Mouse (Mus musculus): ENCODE results near the gene Spag6. TPM values are rescaled to one million over a fixed set of nuclear protein-coding genes. Genes with fewer than 3 reads are reported as not detected.

Gene Spag6
- total and polyA plus RNA-seq, 2 experiments from 2014 or later, result not detected

GRCm38 (mm10) chr2:18710356-18710755 is 16.5 kb downstream of the Spag6 start:
- Histone ChIP-seq H3K9me3 (ENCODE audit: low read length) (no peaks in the 10 kb centered on the region), H3K4me3 (ENCODE audit: low read depth, low read length) (no peak overlapping the region), H3K9ac (replicated peaks; ENCODE audit: low read length, poor library complexity, severe bottlenecking) (no peak overlapping the region), H3K4me1 (ENCODE audit: insufficient read depth, low read length) (no peaks in the 10 kb centered on the region), H3K27ac (ENCODE audit: low read depth, low read length) (no peak overlapping the region), H3K27me3 (ENCODE audit: insufficient read depth, low read length) (no peaks in the 10 kb centered on the region), H3K4me2 (ENCODE audit: low read depth, low read length, poor library complexity, severe bottlenecking) (no peak overlapping the region), H3K36me3 (ENCODE audit: insufficient read depth, low read length) (no peaks in the 10 kb centered on the region)
- ATAC-seq (ENCODE audit: low FRiP score), result no peak
- WGBS, result 71% methylated on average over 3 of the region's 3 CpGs
- no peak for TF ChIP-seq CTCF (IDR thresholded peaks at IDR 0.05)
- DNase-seq (ENCODE audit: low spot score), result no peak

GRCm38 (mm10) chr2:18713071-18713470 is 19.2 kb downstream of the Spag6 start:
- Histone ChIP-seq H3K9ac (replicated peaks; ENCODE audit: low read length, poor library complexity, severe bottlenecking) (no peak overlapping the region), H3K27ac (ENCODE audit: low read depth, low read length) (no peak overlapping the region), H3K4me1 (ENCODE audit: insufficient read depth, low read length) (no peaks in the 10 kb centered on the region), H3K4me3 (ENCODE audit: low read depth, low read length) (no peak overlapping the region), H3K36me3 (ENCODE audit: insufficient read depth, low read length) (no peaks in the 10 kb centered on the region), H3K27me3 (ENCODE audit: insufficient read depth, low read length) (no peaks in the 10 kb centered on the region), H3K4me2 (ENCODE audit: low read depth, low read length, poor library complexity, severe bottlenecking) (no peak overlapping the region), H3K9me3 (ENCODE audit: low read length) (no peaks in the 10 kb centered on the region)
- no peak for DNase-seq (ENCODE audit: low spot score)
- no peak for ATAC-seq (ENCODE audit: low FRiP score)
- TF ChIP-seq CTCF (IDR thresholded peaks at IDR 0.05), result no peak
- 66% methylated on average over 2 of the region's 2 CpGs for WGBS

- WGBS, result 87% methylated on average over 3 of the region's 3 CpGs
- Histone ChIP-seq H3K27ac (ENCODE audit: low read depth, low read length) (no peak overlapping the region), H3K4me3 (ENCODE audit: low read depth, low read length) (no peak overlapping the region), H3K4me2 (ENCODE audit: low read depth, low read length, poor library complexity, severe bottlenecking) (no peak overlapping the region), H3K4me1 (ENCODE audit: insufficient read depth, low read length) (no peaks in the 10 kb centered on the region), H3K27me3 (ENCODE audit: insufficient read depth, low read length) (no peaks in the 10 kb centered on the region), H3K9ac (replicated peaks; ENCODE audit: low read length, poor library complexity, severe bottlenecking) (no peak overlapping the region), H3K9me3 (ENCODE audit: low read length) (no peaks in the 10 kb centered on the region), H3K36me3 (ENCODE audit: insufficient read depth, low read length) (no peaks in the 10 kb centered on the region)
- ATAC-seq (ENCODE audit: low FRiP score) (no peak), DNase-seq (ENCODE audit: low spot score) (no peak)
- TF ChIP-seq CTCF (IDR thresholded peaks at IDR 0.05), result no peak
Measured at GRCm38 (mm10) chr2:18714337-18714736, 20.5 kb downstream of the Spag6 start.

- Histone ChIP-seq H3K9ac (replicated peaks; ENCODE audit: low read length, poor library complexity, severe bottlenecking) (no peak overlapping the region), H3K4me3 (ENCODE audit: low read depth, low read length) (no peak overlapping the region), H3K4me1 (ENCODE audit: insufficient read depth, low read length) (no peaks in the 10 kb centered on the region), H3K27ac (ENCODE audit: low read depth, low read length) (no peak overlapping the region), H3K27me3 (ENCODE audit: insufficient read depth, low read length) (no peaks in the 10 kb centered on the region), H3K9me3 (ENCODE audit: low read length) (no peaks in the 10 kb centered on the region), H3K36me3 (ENCODE audit: insufficient read depth, low read length) (no peaks in the 10 kb centered on the region), H3K4me2 (ENCODE audit: low read depth, low read length, poor library complexity, severe bottlenecking) (no peak overlapping the region)
- no peak for TF ChIP-seq CTCF (IDR thresholded peaks at IDR 0.05)
- ATAC-seq (ENCODE audit: low FRiP score) (no peak), DNase-seq (ENCODE audit: low spot score) (no peak)
- 88% methylated on average over 4 of the region's 4 CpGs for WGBS
Measured at GRCm38 (mm10) chr2:18718521-18718920, 24.7 kb downstream of the Spag6 start.

GRCm38 (mm10) chr2:18722208-18722830 is 28.5 kb downstream of the Spag6 start:
- TF ChIP-seq CTCF (IDR thresholded peaks at IDR 0.05), result no peak
- H3K9me3 ChIP-seq (ENCODE audit: low read length), result no peaks in the 10 kb centered on the region
- whole genome bisulfite sequencing, result 66% methylated on average over 3 of the region's 3 CpGs
- no peaks in the 10 kb centered on the region for H3K4me1 ChIP-seq (ENCODE audit: insufficient read depth, low read length)
- H3K27me3 ChIP-seq (ENCODE audit: insufficient read depth, low read length), result no peaks in the 10 kb centered on the region
- no peak overlapping the region for H3K4me2 ChIP-seq (ENCODE audit: low read depth, low read length, poor library complexity, severe bottlenecking)
- H3K27ac ChIP-seq (ENCODE audit: low read depth, low read length), result no peak overlapping the region
- H3K36me3 ChIP-seq (ENCODE audit: insufficient read depth, low read length), result no peaks in the 10 kb centered on the region
- no peak overlapping the region for H3K9ac ChIP-seq (replicated peaks; ENCODE audit: low read length, poor library complexity, severe bottlenecking)
- DNase-seq (ENCODE audit: low spot score) (no peak), ATAC-seq (ENCODE audit: low FRiP score) (no peak)
- H3K4me3 ChIP-seq (ENCODE audit: low read depth, low read length), result no peak overlapping the region

GRCm38 (mm10) chr2:18724462-18724861 is 30.6 kb downstream of the Spag6 start:
- no peak for TF ChIP-seq CTCF (IDR thresholded peaks at IDR 0.05)
- Histone ChIP-seq H3K4me3 (ENCODE audit: low read depth, low read length) (no peak overlapping the region), H3K9me3 (ENCODE audit: low read length) (no peaks in the 10 kb centered on the region), H3K4me2 (ENCODE audit: low read depth, low read length, poor library complexity, severe bottlenecking) (no peak overlapping the region), H3K4me1 (ENCODE audit: insufficient read depth, low read length) (no peaks in the 10 kb centered on the region), H3K9ac (replicated peaks; ENCODE audit: low read length, poor library complexity, severe bottlenecking) (no peak overlapping the region), H3K27me3 (ENCODE audit: insufficient read depth, low read length) (no peaks in the 10 kb centered on the region), H3K36me3 (ENCODE audit: insufficient read depth, low read length) (no peaks in the 10 kb centered on the region), H3K27ac (ENCODE audit: low read depth, low read length) (no peak overlapping the region)
- 96% methylated on average over 1 of the region's 1 CpGs for WGBS
- ATAC-seq (ENCODE audit: low FRiP score) (no peak), DNase-seq (ENCODE audit: low spot score) (no peak)
